Mouse (Mus musculus) bone marrow macrophage, adult 2 months (primary cell): ENCODE results near the gene Sec14l2.

Source experiments
- CTCF ChIP-seq: IDR thresholded peaks from 2 replicates; pipeline ENCODE4 v1.5.1; 2012; ENCODE audit warnings: low read depth, mild to moderate bottlenecking, low read length, moderate library complexity
- POLR2A ChIP-seq: IDR thresholded peaks from 2 replicates; pipeline ENCODE4 v1.6.1; 2012; ENCODE audit warnings: mild to moderate bottlenecking, low read depth, low read length, borderline replicate concordance

GRCm38 (mm10) chr11:4048438-4048837, 74.8 kb downstream of the Sec14l2 start:
- TF ChIP-seq CTCF (no peak), POLR2A (no peak)
